Comparison of ENCODE assay signal across 15 mouse cellular contexts in genomic region chr15:95131401-95131800, GRCm38 (mm10).
"Had no signal": no experiment of that assay in that cellular context is flagged by ENCODE, and none has a peak within 500 bp of the region (broad histone marks: within the 10 kb centered on the region; RNA-seq: fewer than 3 reads in every experiment).

No protein-coding gene starts in this region.

- DNase-seq: retina, postnatal 1 day; right cerebral cortex, adult 18-20 months; right cerebral cortex, postnatal 14 days; right cerebral cortex, postnatal 4 days; spleen, adult 18-20 months; thymus, adult 18-20 months; thymus, adult 2 months; thymus, postnatal 14 days; thymus, postnatal 25 days; thymus, postnatal 36 days had no signal

- H3K4me1 ChIP-seq: neural tube, embryonic 12.5 days; neural tube, embryonic 15.5 days; stomach, embryonic 15.5 days had no signal

- H3K36me3 ChIP-seq: neural tube, embryonic 12.5 days; neural tube, embryonic 13.5 days; neural tube, embryonic 15.5 days; stomach, embryonic 15.5 days had no signal

- H3K4me3 ChIP-seq: neural tube, embryonic 12.5 days; neural tube, embryonic 13.5 days; neural tube, embryonic 15.5 days; stomach, embryonic 15.5 days had no signal

- H3K27ac ChIP-seq: neural tube, embryonic 12.5 days; neural tube, embryonic 13.5 days; neural tube, embryonic 15.5 days; stomach, embryonic 15.5 days; stomach, postnatal 0 days had no signal

- H3K9ac ChIP-seq: neural tube, embryonic 12.5 days; neural tube, embryonic 13.5 days; neural tube, embryonic 15.5 days; stomach, embryonic 15.5 days had no signal

- H3K9me3 ChIP-seq: neural tube, embryonic 12.5 days; neural tube, embryonic 13.5 days; neural tube, embryonic 15.5 days; stomach, embryonic 15.5 days had no signal
